Mouse (Mus musculus) heart, embryonic 10.5 days (tissue): ENCODE measurements at regions not wholly inside any gene's neighbourhood (a gene's known extent, or its start where the extent isn't known, plus 50 kb on each side); places are given as distances from the start of the nearest gene placed in this dataset.

Experiments
- DNase-seq: peaks from one replicate; pipeline ENCODE4 v3.0.0-alpha.2; 2017; ENCODE audit warnings: low spot score
- H3K27ac ChIP-seq: fragments of 300-500 bp; sonication (generic); 2 replicates; pipeline ENCODE4 v1.5.1; 2016; ENCODE audit warnings: mild to moderate bottlenecking
- H3K27me3 ChIP-seq: fragments of 300-500 bp; sonication (generic); 2 replicates; pipeline ENCODE4 v1.6.1; 2016; ENCODE audit warnings: mild to moderate bottlenecking; ENCODE audit not compliant: poor library complexity, insufficient read depth, severe bottlenecking
- H3K36me3 ChIP-seq: fragments of 300-500 bp; sonication (generic); 2 replicates; pipeline ENCODE4 v1.6.1; 2016; ENCODE audit warnings: mild to moderate bottlenecking, moderate library complexity
- H3K4me1 ChIP-seq: fragments of 300-500 bp; sonication (generic); 2 replicates; pipeline ENCODE4 v1.6.1; 2016; ENCODE audit warnings: mild to moderate bottlenecking
- H3K4me3 ChIP-seq: fragments of 300-500 bp; sonication (generic); 2 replicates; pipeline ENCODE4 v1.5.1; 2016; ENCODE audit warnings: mild to moderate bottlenecking, moderate library complexity
- H3K9me3 ChIP-seq: fragments of 300-500 bp; sonication (generic); 2 replicates; pipeline ENCODE4 v1.6.1; 2016; ENCODE audit warnings: mild to moderate bottlenecking, moderate library complexity
- WGBS: fragments of 180-500 bp; shearing (Covaris S2); methylation state at CpG from one replicate; pipeline ENCODE4 v1.1.7; 2016; 5-methylcytosine and 5-hydroxymethylcytosine counted together

DNA sequence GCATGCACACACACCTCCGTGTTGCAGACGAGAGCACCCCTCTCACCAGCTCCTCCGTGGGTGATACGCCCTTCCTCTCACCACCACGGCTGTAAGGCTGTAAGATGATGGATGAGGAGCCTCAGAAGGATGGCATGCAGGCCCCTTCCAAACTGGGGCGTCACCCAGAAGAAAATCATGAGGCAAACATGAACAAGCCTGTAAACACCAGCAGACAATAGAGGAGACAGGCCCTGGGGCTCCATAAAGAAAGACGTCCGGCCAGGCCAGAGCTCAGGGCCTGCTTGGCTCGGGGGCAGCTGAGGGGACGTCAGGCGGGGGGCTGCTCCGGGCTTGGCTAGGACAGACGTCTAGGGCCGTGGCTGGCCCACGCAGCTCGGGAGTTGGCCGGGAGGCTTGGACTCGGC is 50.6 kb upstream of the Eln start:
- H3K9me3 ChIP-seq, result no peaks in the 10 kb centered on the region
- DNase-seq, result no peak
- H3K4me3 ChIP-seq, result no peak overlapping the region
- no peaks in the 10 kb centered on the region for H3K36me3 ChIP-seq
- 55% methylated on average over 18 of the region's 18 CpGs for WGBS
- peak overlapping the region; percentile 49 for H3K27ac ChIP-seq
- peaks cover 16% of the 10 kb centered on the region for H3K27me3 ChIP-seq
- peaks cover 22% of the 10 kb centered on the region for H3K4me1 ChIP-seq
